Mouse (Mus musculus): ENCODE measurements at regions not wholly inside any gene's neighbourhood (a gene's known extent, or its start where the extent isn't known, plus 50 kb on each side); places are given as distances from the start of the nearest gene placed in this dataset.

DNA sequence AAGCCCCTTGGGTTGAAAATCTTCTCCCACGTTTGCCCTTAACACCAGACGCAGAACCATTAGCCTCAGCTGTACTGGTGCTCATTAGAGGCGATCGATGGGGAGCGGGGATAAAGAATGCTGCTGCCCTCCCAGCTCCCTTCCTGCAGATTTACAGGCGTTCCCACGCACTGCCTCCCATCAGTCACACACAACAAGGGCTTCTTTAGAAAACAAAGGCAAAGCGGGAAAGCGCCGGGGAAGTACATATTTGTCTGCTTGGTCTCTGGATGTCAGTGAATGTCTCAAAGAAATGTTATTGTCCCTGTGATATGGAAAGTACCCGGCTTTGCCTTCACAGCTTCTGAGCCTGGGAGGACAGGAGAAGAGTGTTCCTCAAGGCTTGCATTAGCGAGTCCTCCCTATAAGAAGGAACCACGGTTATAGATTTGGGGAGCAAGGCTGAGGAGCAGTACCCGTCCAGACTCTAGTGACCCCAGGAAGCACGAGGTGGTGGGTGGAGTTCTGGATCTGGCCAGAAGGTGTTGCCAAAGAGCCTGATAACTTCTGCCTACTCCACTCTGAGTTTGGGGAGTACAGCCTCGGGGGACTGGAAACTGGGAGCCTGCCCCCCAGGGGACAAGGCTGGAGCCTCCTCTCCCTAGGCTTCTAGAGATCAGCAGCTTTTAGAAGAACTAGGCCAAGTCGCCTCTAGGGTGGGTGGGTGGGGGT lies 173.0 kb upstream of the Mki67 start:
- TF ChIP-seq USF1 (IDR thresholded peaks at IDR 0.05; ENCODE audit: low read depth) (no peak), CTCF (IDR thresholded peaks at IDR 0.05; ENCODE audit: control insufficient read depth, insufficient read depth, insufficient read length) (no peak), CEBPB (IDR thresholded peaks at IDR 0.05; ENCODE audit: low read depth) (no peak)
